Mouse (Mus musculus): ENCODE data around the gene Vill. TPM values are rescaled to one million over a fixed set of nuclear protein-coding genes. Genes with fewer than 3 reads are reported as not detected.

The Vill gene
- 31.6 and 37.9 TPM in 2 replicates for polyA plus RNA-seq (2014; fragmentation: Nextera tagmentation; extraction: Ambion mirVana)

GRCm38 (mm10) chr9:119052154-119052944 lies at the start of gene Vill:
Gene Vill (plus strand): TSS chr9:119052778.
- Histone ChIP-seq H3K4me2 (replicated peaks; ENCODE audit: low read depth, low read length) (peak within 1 kb of the TSS; percentile 51), H3K9me3 (ENCODE audit: control insufficient read depth, low read depth, low read length) (no peaks in the 10 kb centered on the region), H3K4me1 (ENCODE audit: control insufficient read depth, insufficient read depth, low read length) (peaks cover 20% of the 10 kb centered on the region; the same call in 1 of the 2 replicates), H3K27me3 (ENCODE audit: control insufficient read depth, insufficient read depth, low read length) (no peaks in the 10 kb centered on the region), H3K9ac (replicated peaks; ENCODE audit: low read depth, low read length) (peak within 1 kb of the TSS; percentile 31; the same call in 1 of the 2 replicates), H3K27ac (ENCODE audit: low read length) (peak within 1 kb of the TSS; percentile 13; the same call in 1 of the 2 replicates), H3K36me3 (ENCODE audit: control insufficient read depth, insufficient read depth, low read length) (no peaks in the 10 kb centered on the region), H3K4me3 (ENCODE audit: low read depth, low read length) (peak within 1 kb of the TSS; percentile 38)
- WGBS: 12% methylated on average over 22 of the region's 22 CpGs
- ATAC-seq (ENCODE audit: insufficient number of reproducible peaks, insufficient read depth, low FRiP score, low read depth): peak; percentile 92

GRCm38 (mm10) chr9:119003990-119004702 lies 48.4 kb upstream of the Vill start:
- H3K9ac ChIP-seq (replicated peaks; ENCODE audit: low read depth, low read length): no peak overlapping the region
- peaks cover 16% of the 10 kb centered on the region; the same call in 1 of the 2 replicates for H3K4me1 ChIP-seq (ENCODE audit: control insufficient read depth, insufficient read depth, low read length)
- no peak overlapping the region for H3K27ac ChIP-seq (ENCODE audit: low read length)
- no peaks in the 10 kb centered on the region for H3K9me3 ChIP-seq (ENCODE audit: control insufficient read depth, low read depth, low read length)
- WGBS: 81% methylated on average over 23 of the region's 23 CpGs
- no peak for ATAC-seq (ENCODE audit: insufficient number of reproducible peaks, insufficient read depth, low FRiP score, low read depth)
- no peak overlapping the region for H3K4me2 ChIP-seq (replicated peaks; ENCODE audit: low read depth, low read length)
- no peaks in the 10 kb centered on the region for H3K27me3 ChIP-seq (ENCODE audit: control insufficient read depth, insufficient read depth, low read length)
- no peaks in the 10 kb centered on the region for H3K36me3 ChIP-seq (ENCODE audit: control insufficient read depth, insufficient read depth, low read length)
- no peak overlapping the region for H3K4me3 ChIP-seq (ENCODE audit: low read depth, low read length)

- H3K4me1 ChIP-seq (ENCODE audit: control insufficient read depth, insufficient read depth, low read length): peaks cover 16% of the 10 kb centered on the region; the same call in 1 of the 2 replicates
- H3K4me3 ChIP-seq (ENCODE audit: low read depth, low read length): no peak overlapping the region
- no peak for ATAC-seq (ENCODE audit: insufficient number of reproducible peaks, insufficient read depth, low FRiP score, low read depth)
- no peaks in the 10 kb centered on the region for H3K9me3 ChIP-seq (ENCODE audit: control insufficient read depth, low read depth, low read length)
- no peaks in the 10 kb centered on the region for H3K27me3 ChIP-seq (ENCODE audit: control insufficient read depth, insufficient read depth, low read length)
- no peak overlapping the region for H3K27ac ChIP-seq (ENCODE audit: low read length)
- 80% methylated on average over 16 of the region's 16 CpGs for WGBS
- no peak overlapping the region for H3K9ac ChIP-seq (replicated peaks; ENCODE audit: low read depth, low read length)
- no peak overlapping the region for H3K4me2 ChIP-seq (replicated peaks; ENCODE audit: low read depth, low read length)
- H3K36me3 ChIP-seq (ENCODE audit: control insufficient read depth, insufficient read depth, low read length): no peaks in the 10 kb centered on the region
Observed at GRCm38 (mm10) chr9:119004703-119005076, 47.9 kb upstream of the Vill start.

- H3K27ac ChIP-seq (ENCODE audit: low read length): no peak overlapping the region
- peaks cover 16% of the 10 kb centered on the region; the same call in 1 of the 2 replicates for H3K4me1 ChIP-seq (ENCODE audit: control insufficient read depth, insufficient read depth, low read length)
- no peak for ATAC-seq (ENCODE audit: insufficient number of reproducible peaks, insufficient read depth, low FRiP score, low read depth)
Observed at GRCm38 (mm10) chr9:119005303-119006029, 47.1 kb upstream of the Vill start.

GRCm38 (mm10) chr9:119007266-119007665 lies 45.3 kb upstream of the Vill start:
- Histone ChIP-seq H3K4me3 (ENCODE audit: low read depth, low read length) (no peak overlapping the region), H3K9ac (replicated peaks; ENCODE audit: low read depth, low read length) (no peak overlapping the region), H3K27me3 (ENCODE audit: control insufficient read depth, insufficient read depth, low read length) (no peaks in the 10 kb centered on the region), H3K4me2 (replicated peaks; ENCODE audit: low read depth, low read length) (no peak overlapping the region), H3K36me3 (ENCODE audit: control insufficient read depth, insufficient read depth, low read length) (no peaks in the 10 kb centered on the region; the same call in 1 of the 2 replicates), H3K9me3 (ENCODE audit: control insufficient read depth, low read depth, low read length) (no peaks in the 10 kb centered on the region), H3K27ac (ENCODE audit: low read length) (no peak overlapping the region; the same call in 1 of the 2 replicates), H3K4me1 (ENCODE audit: control insufficient read depth, insufficient read depth, low read length) (peaks cover 9% of the 10 kb centered on the region; the same call in 1 of the 2 replicates)
- ATAC-seq (ENCODE audit: insufficient number of reproducible peaks, insufficient read depth, low FRiP score, low read depth): no peak
- 41% methylated on average over 10 of the region's 10 CpGs for WGBS

More at GRCm38 (mm10) chr9:119005303-119006029, 47.1 kb upstream of the Vill start:
- H3K27me3 ChIP-seq (ENCODE audit: control insufficient read depth, insufficient read depth, low read length): no peaks in the 10 kb centered on the region
- 73% methylated on average over 15 of the region's 15 CpGs for WGBS
- H3K36me3 ChIP-seq (ENCODE audit: control insufficient read depth, insufficient read depth, low read length): no peaks in the 10 kb centered on the region
- no peak overlapping the region for H3K4me3 ChIP-seq (ENCODE audit: low read depth, low read length)
- H3K9ac ChIP-seq (replicated peaks; ENCODE audit: low read depth, low read length): no peak overlapping the region
- no peaks in the 10 kb centered on the region for H3K9me3 ChIP-seq (ENCODE audit: control insufficient read depth, low read depth, low read length)
- no peak overlapping the region for H3K4me2 ChIP-seq (replicated peaks; ENCODE audit: low read depth, low read length)

GRCm38 (mm10) chr9:119008871-119009270 lies 43.7 kb upstream of the Vill start:
- Histone ChIP-seq H3K4me2 (replicated peaks; ENCODE audit: low read depth, low read length) (no peak overlapping the region), H3K9me3 (ENCODE audit: control insufficient read depth, low read depth, low read length) (no peaks in the 10 kb centered on the region), H3K27me3 (ENCODE audit: control insufficient read depth, insufficient read depth, low read length) (no peaks in the 10 kb centered on the region), H3K36me3 (ENCODE audit: control insufficient read depth, insufficient read depth, low read length) (peaks cover 8% of the 10 kb centered on the region; the same call in 1 of the 2 replicates), H3K9ac (replicated peaks; ENCODE audit: low read depth, low read length) (no peak overlapping the region), H3K4me1 (ENCODE audit: control insufficient read depth, insufficient read depth, low read length) (peaks cover 3% of the 10 kb centered on the region; the same call in 1 of the 2 replicates), H3K27ac (ENCODE audit: low read length) (no peak overlapping the region), H3K4me3 (ENCODE audit: low read depth, low read length) (no peak overlapping the region)
- no peak for ATAC-seq (ENCODE audit: insufficient number of reproducible peaks, insufficient read depth, low FRiP score, low read depth)
- 61% methylated on average over 7 of the region's 7 CpGs for WGBS

- Histone ChIP-seq H3K9ac (replicated peaks; ENCODE audit: low read depth, low read length) (no peak overlapping the region), H3K4me2 (replicated peaks; ENCODE audit: low read depth, low read length) (no peak overlapping the region), H3K4me3 (ENCODE audit: low read depth, low read length) (no peak overlapping the region), H3K27me3 (ENCODE audit: control insufficient read depth, insufficient read depth, low read length) (no peaks in the 10 kb centered on the region), H3K36me3 (ENCODE audit: control insufficient read depth, insufficient read depth, low read length) (peaks cover 13% of the 10 kb centered on the region; the same call in 1 of the 2 replicates), H3K27ac (ENCODE audit: low read length) (peak overlapping the region; percentile 70), H3K4me1 (ENCODE audit: control insufficient read depth, insufficient read depth, low read length) (peaks cover 3% of the 10 kb centered on the region; the same call in 1 of the 2 replicates), H3K9me3 (ENCODE audit: control insufficient read depth, low read depth, low read length) (no peaks in the 10 kb centered on the region)
- ATAC-seq (ENCODE audit: insufficient number of reproducible peaks, insufficient read depth, low FRiP score, low read depth): peak; percentile 58; the same call in 1 of the 2 replicates
- 67% methylated on average over 13 of the region's 13 CpGs for WGBS
Observed at GRCm38 (mm10) chr9:119010156-119010710, 42.3 kb upstream of the Vill start.

Data from stomach, embryonic 14.5 days (tissue).